In genomic region chr17:29048748-29049507, GRCm38 (mm10) we compare ENCODE assay signal across 8 mouse cellular contexts. TPM values are rescaled to one million over a fixed set of nuclear protein-coding genes. Genes with fewer than 3 reads are reported as not detected.
A peak's percentile ranks its signal among the peaks of the same experiment; 100 is the strongest.
DNase-seq lines count a peak whose midpoint lies in the region; ATAC-seq lines count a peak whose summit lies in the region.

No protein-coding gene starts in this region.

- H3K9ac ChIP-seq in forebrain, embryonic 15.5 days (replicated peaks), result no peak overlapping the region
- no peak overlapping the region for H3K9ac ChIP-seq in hindbrain, embryonic 13.5 days

- peaks cover 12% of the 10 kb centered on the region for H3K4me1 ChIP-seq in forebrain, embryonic 15.5 days
- H3K4me1 ChIP-seq in hindbrain, embryonic 13.5 days (replicated peaks), result peaks cover 19% of the 10 kb centered on the region

- H3K36me3 ChIP-seq in forebrain, embryonic 15.5 days, result peaks cover 32% of the 10 kb centered on the region
- H3K36me3 ChIP-seq in hindbrain, embryonic 13.5 days, result peaks cover 40% of the 10 kb centered on the region

- H3K9me3 ChIP-seq in forebrain, embryonic 15.5 days, result no peaks in the 10 kb centered on the region
- H3K9me3 ChIP-seq in hindbrain, embryonic 13.5 days, result no peaks in the 10 kb centered on the region

- peak; percentile 34 for ATAC-seq in forebrain, embryonic 15.5 days (replicated peaks)
- peak; percentile 53; the same call in 1 of the 2 replicates for ATAC-seq in hindbrain, embryonic 13.5 days (ENCODE audit: low FRiP score)

- DNase-seq in NIH3T3 (ENCODE audit: low read depth), result peak; percentile 92
- peak; percentile 88 for DNase-seq in cerebellum, adult 11-12 months
- DNase-seq in layer of hippocampus, postnatal 25 days (ENCODE audit: extremely low spot score in 1 of 2, low spot score in 1 of 2), result peak; percentile 85 to 95
- DNase-seq in lung, postnatal 4 days, result peak; percentile 86 to 91
- peak; percentile 84 for DNase-seq in right cerebral cortex, adult 18-20 months
- DNase-seq in urinary bladder, postnatal 14 days (ENCODE audit: low spot score), result peak; percentile 86

- no peaks in the 10 kb centered on the region for H3K27me3 ChIP-seq in forebrain, embryonic 15.5 days
- H3K27me3 ChIP-seq in hindbrain, embryonic 13.5 days, result no peaks in the 10 kb centered on the region

- no peak overlapping the region; the same call in 1 of the 2 replicates for H3K27ac ChIP-seq in forebrain, embryonic 15.5 days (replicated peaks)
- no peak overlapping the region for H3K27ac ChIP-seq in hindbrain, embryonic 13.5 days

- no peak overlapping the region for H3K4me3 ChIP-seq in forebrain, embryonic 15.5 days
- H3K4me3 ChIP-seq in hindbrain, embryonic 13.5 days, result no peak overlapping the region

- H3K4me2 ChIP-seq in forebrain, embryonic 15.5 days (replicated peaks), result no peak overlapping the region
- H3K4me2 ChIP-seq in hindbrain, embryonic 13.5 days, result no peak overlapping the region

- 21% methylated on average over 13 of the region's 13 CpGs for WGBS in forebrain, embryonic 15.5 days
- 25% methylated on average over 13 of the region's 13 CpGs for WGBS in hindbrain, embryonic 13.5 days

RNA-seq across cellular contexts. Expression of gene Srsf3, which starts 16.5 kb away (rescaled TPM):
- 594 and 620 TPM in 2 replicates for polyA plus RNA-seq in forebrain, embryonic 15.5 days (2015; fragmentation: Nextera tagmentation; extraction: Ambion mirVana)
- 506 and 515 TPM in 2 replicates for polyA plus RNA-seq in hindbrain, embryonic 13.5 days (2015; fragmentation: Nextera tagmentation; extraction: Ambion mirVana)
- 100 to 1,000 TPM; 125 to 140 TPM for total RNA-seq in layer of hippocampus, postnatal 25 days (2021)

RNA-seq across cellular contexts. Expression of gene Stk38, which starts 41.1 kb away (rescaled TPM):
- polyA plus RNA-seq in forebrain, embryonic 15.5 days (2015; fragmentation: Nextera tagmentation; extraction: Ambion mirVana), result 119 and 128 TPM in 2 replicates
- 111 and 122 TPM in 2 replicates for polyA plus RNA-seq in hindbrain, embryonic 13.5 days (2015; fragmentation: Nextera tagmentation; extraction: Ambion mirVana)
- 10 to 100 TPM; 36.7 to 59.1 TPM for total RNA-seq in layer of hippocampus, postnatal 25 days (2021)

RNA-seq across cellular contexts. Expression of gene Cdkn1a, which starts 41.8 kb away (rescaled TPM):
- polyA plus RNA-seq in forebrain, embryonic 15.5 days (2015; fragmentation: Nextera tagmentation; extraction: Ambion mirVana), result 39.2 and 39.4 TPM in 2 replicates
- polyA plus RNA-seq in hindbrain, embryonic 13.5 days (2015; fragmentation: Nextera tagmentation; extraction: Ambion mirVana), result 56.5 and 56.9 TPM in 2 replicates
- 10 to 100 TPM in 1 of 2 experiments, 1 to 10 TPM in 1; 7.1 to 13.9 TPM for total RNA-seq in layer of hippocampus, postnatal 25 days (2021)
